Mouse (Mus musculus) lung, adult 2 months (tissue): ENCODE data around the gene Hs6st3.

Experiments used
- CTCF ChIP-seq: fragments of 200-500 bp; IDR thresholded peaks from 2 replicates; pipeline ENCODE4 v1.5.1; 2011; ENCODE audit warnings: mild to moderate bottlenecking, low read length, control low read depth; ENCODE audit not compliant: insufficient read depth
- POLR2A ChIP-seq: fragments of 200-500 bp; IDR thresholded peaks from 2 replicates; pipeline ENCODE4 v1.6.1; 2011; ENCODE audit warnings: low read depth, mild to moderate bottlenecking, control low read depth, low read length, borderline replicate concordance; ENCODE audit errors: extremely low read depth

GRCm38 (mm10) chr14:119725102-119725501 lies 587.0 kb downstream of the Hs6st3 start:
- no peak for TF ChIP-seq POLR2A
- no peak for TF ChIP-seq CTCF
